Mouse (Mus musculus) gastrocnemius, adult 2 months (tissue): ENCODE results near the gene Fgg. TPM values are rescaled to one million over a fixed set of nuclear protein-coding genes. Genes with fewer than 3 reads are reported as not detected.

Source experiments
- DNase-seq: peaks from one replicate; pipeline ENCODE4 v3.0.0; 2022
- H3K27ac ChIP-seq: fragments of 200-600 bp; 2 replicates; pipeline ENCODE4 v1.8.1; 2022; ENCODE audit warnings: mild to moderate bottlenecking
- H3K4me3 ChIP-seq: fragments of 200-600 bp; 2 replicates; pipeline ENCODE4 v1.8.1; 2022; ENCODE audit warnings: mild to moderate bottlenecking, moderate library complexity
- CTCF ChIP-seq: fragments of 200-600 bp; IDR thresholded peaks from 2 replicates; pipeline ENCODE4 v1.8.1; 2022; ENCODE audit warnings: antibody characterized with exemption, mild to moderate bottlenecking, moderate library complexity
- intact Hi-C: fragments of 180-260 bp; cut with DNase I; formaldehyde crosslinking; loops from one replicate; pipeline ENCODE4 v1.15.1; 2025
- total RNA-seq, 2 experiments: library from RNA; stranded (reverse); gene quantifications; 2 replicates each; pipeline ENCODE4 v1.2.3; 2021

Fgg gene
- total RNA-seq, 2 experiments from 2014 or later, result not detected

- intact Hi-C loops, result no loop called here
- no peak for DNase-seq
- Histone ChIP-seq H3K4me3 (no peak overlapping the region), H3K27ac (no peak overlapping the region)
- no peak for TF ChIP-seq CTCF
These were observed 31.3 kb downstream of the Fgg start for GRCm38 (mm10) chr3:83038865-83039264.

DNA sequence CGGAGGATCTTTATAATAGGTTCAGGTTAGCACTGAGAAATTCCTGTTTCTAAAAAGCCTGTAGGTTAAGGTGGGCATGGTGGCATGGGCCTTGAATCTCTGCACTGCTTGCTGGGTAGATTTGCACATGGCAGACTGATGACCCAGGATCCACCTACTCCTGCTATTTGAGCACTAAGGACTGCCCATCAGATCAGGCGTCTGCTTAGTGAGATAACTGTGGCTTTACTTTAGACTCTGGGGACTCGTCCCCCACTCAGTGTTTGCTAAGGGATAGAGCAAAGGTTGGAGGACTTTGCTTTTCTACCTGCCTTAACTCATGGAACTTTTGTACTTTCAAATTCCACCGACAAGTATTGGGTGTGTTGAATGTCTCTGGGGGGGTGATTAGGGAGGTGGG lies 32.1 kb downstream of the Fgg start:
- intact Hi-C loops, result no loop called here
- TF ChIP-seq CTCF, result no peak
- DNase-seq, result no peak
- H3K4me3 ChIP-seq, result no peak overlapping the region
- no peak overlapping the region for H3K27ac ChIP-seq

GRCm38 (mm10) chr3:83042451-83042850 lies 34.9 kb downstream of the Fgg start:
- Histone ChIP-seq H3K27ac (no peak overlapping the region), H3K4me3 (no peak overlapping the region)
- no peak for DNase-seq
- TF ChIP-seq CTCF, result no peak
- intact Hi-C loops, result no loop called here

GRCm38 (mm10) chr3:83046649-83047048 lies 39.1 kb downstream of the Fgg start:
- intact Hi-C loops, result no loop called here
- TF ChIP-seq CTCF, result no peak
- no peak overlapping the region for H3K27ac ChIP-seq
- H3K4me3 ChIP-seq, result no peak overlapping the region
- DNase-seq, result no peak

DNA sequence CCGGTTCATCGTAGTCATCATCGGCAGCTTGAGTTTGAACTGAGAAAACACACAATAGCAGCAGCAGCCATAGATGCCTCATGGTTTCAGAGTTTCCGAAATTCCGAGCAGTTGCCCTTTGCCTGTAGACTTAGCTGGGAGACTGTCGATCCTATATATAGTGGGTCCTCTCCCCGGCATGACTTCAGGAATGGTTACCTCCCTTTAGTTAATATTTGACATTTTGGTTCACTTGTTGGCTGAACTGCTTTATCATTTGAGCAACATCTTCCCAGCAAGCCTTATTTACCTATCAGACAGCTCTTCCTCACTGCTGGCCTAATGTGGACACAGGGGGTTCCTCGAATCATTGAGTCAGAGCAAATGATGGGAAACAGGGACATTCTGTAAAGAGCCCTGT lies 42.2 kb downstream of the Fgg start, which contains the start of gene Fgb:
Fgb (minus strand) TSS at position 184 of the 400 bp plus-strand sequence.
- intact Hi-C loops, result no loop called here
- Histone ChIP-seq H3K4me3 (no peak within 1 kb of the TSS), H3K27ac (no peak within 1 kb of the TSS)
- TF ChIP-seq CTCF, result no peak
- DNase-seq, result no peak

GRCm38 (mm10) chr3:83050661-83051060 lies 43.1 kb downstream of the Fgg start:
- intact Hi-C loops, result no loop called here
- no peak for DNase-seq
- H3K27ac ChIP-seq, result no peak overlapping the region
- TF ChIP-seq CTCF, result no peak
- no peak overlapping the region for H3K4me3 ChIP-seq

- no peak for TF ChIP-seq CTCF
- Histone ChIP-seq H3K4me3 (no peak overlapping the region), H3K27ac (no peak overlapping the region)
- no peak for DNase-seq
- intact Hi-C loops, result no loop called here
These were observed 44.6 kb downstream of the Fgg start for GRCm38 (mm10) chr3:83052102-83052501.

GRCm38 (mm10) chr3:83053126-83053525 lies 45.6 kb downstream of the Fgg start:
- no peak overlapping the region for H3K4me3 ChIP-seq
- intact Hi-C loops, result loop anchor here (1.0 kb wide), 1 partner anchor 54 kb away; no protein-coding TSS in a partner anchor

GRCm38 (mm10) chr3:83053758-83054157 lies 46.2 kb downstream of the Fgg start:
- peak; percentile 27 for DNase-seq
- no peak overlapping the region for H3K27ac ChIP-seq
- TF ChIP-seq CTCF, result peak; percentile 74
- intact Hi-C loops, result loop anchor here (1.0 kb wide), 1 partner anchor 54 kb away; no protein-coding TSS in a partner anchor
- no peak overlapping the region for H3K4me3 ChIP-seq

More at GRCm38 (mm10) chr3:83053126-83053525, 45.6 kb downstream of the Fgg start:
- DNase-seq, result no peak
- TF ChIP-seq CTCF, result no peak
- H3K27ac ChIP-seq, result no peak overlapping the region

- peak overlapping the region; percentile 76 for H3K27ac ChIP-seq
These were observed 47.2 kb downstream of the Fgg start for GRCm38 (mm10) chr3:83054759-83055158.

GRCm38 (mm10) chr3:83055281-83056038 lies 47.9 kb downstream of the Fgg start, which contains the start of gene Plrg1:
TSS of gene Plrg1 (plus strand) at chr3:83055522.
- intact Hi-C loops, result no loop called here
- TF ChIP-seq CTCF, result no peak
- H3K4me3 ChIP-seq, result peak within 1 kb of the TSS; percentile 98
- peak within 1 kb of the TSS; percentile 92 for H3K27ac ChIP-seq
- DNase-seq, result peak; percentile 99

More at GRCm38 (mm10) chr3:83054759-83055158, 47.2 kb downstream of the Fgg start:
- intact Hi-C loops, result no loop called here
- TF ChIP-seq CTCF, result no peak
- H3K4me3 ChIP-seq, result peak overlapping the region; percentile 98
- no peak for DNase-seq

- DNase-seq, result no peak
- Histone ChIP-seq H3K4me3 (no peak overlapping the region), H3K27ac (no peak overlapping the region)
- intact Hi-C loops, result no loop called here
- TF ChIP-seq CTCF, result no peak
These were observed 49.5 kb downstream of the Fgg start for GRCm38 (mm10) chr3:83057046-83057445.

Other genes starting within 250 kb of the Fgg start
- under 1 TPM; 0.11 to 0.18 TPM for gene Rbm46, start 131.2 kb upstream of the Fgg start, total RNA-seq
- under 1 TPM in 1 of 2 experiments, not detected in 1; 0.05 TPM for gene Lrat, start 103.8 kb upstream of the Fgg start, total RNA-seq
- gene Fga, start 18.4 kb downstream of the Fgg start, total RNA-seq, result not detected
- gene Fgb, start 42.1 kb downstream of the Fgg start, total RNA-seq, result not detected
- 10 to 100 TPM; 22.8 to 23.0 TPM for gene Plrg1, start 47.8 kb downstream of the Fgg start, total RNA-seq
- gene Dchs2, start 120.2 kb downstream of the Fgg start, total RNA-seq, result 1 to 10 TPM in 1 of 2 experiments, under 1 TPM in 1; 0.51 to 1.6 TPM